Mouse (Mus musculus) macrophage (primary cell): ENCODE data around the gene Kirrel3. TPM values are rescaled to one million over a fixed set of nuclear protein-coding genes. Genes with fewer than 3 reads are reported as not detected.

Experiments
- H3K27ac ChIP-seq: fragments of 350-480 bp; formaldehyde crosslinking; 2 replicates; pipeline ENCODE4 v1.9.0; 2021
- H3K36me3 ChIP-seq: fragments of 350-480 bp; formaldehyde crosslinking; 2 replicates; pipeline ENCODE4 v1.9.0; 2021; ENCODE audit errors: inconsistent target
- H3K4me3 ChIP-seq: fragments of 350-480 bp; formaldehyde crosslinking; 2 replicates; pipeline ENCODE4 v1.9.0; 2021; ENCODE audit errors: inconsistent target
- H3K79me2 ChIP-seq: fragments of 350-480 bp; formaldehyde crosslinking; 2 replicates; pipeline ENCODE4 v1.9.0; 2021; ENCODE audit errors: inconsistent target
- WGBS: methylation state at CpG from one replicate; pipeline ENCODE4 v1.1.7; 2026; ENCODE audit warnings: inconsistent platforms; ENCODE audit not compliant: missing documents; 5-methylcytosine and 5-hydroxymethylcytosine counted together
- polyA plus RNA-seq: library from polyadenylated mRNA; stranded (reverse); fragments of 250-400 nt; gene quantifications from 3 replicates; pipeline ENCODE4 v1.2.4, GENCODE M21; 2018; ENCODE audit warnings: inconsistent platforms

Gene Kirrel3
- polyA plus RNA-seq, 1 experiment from 2014 or later, result not detected

DNA sequence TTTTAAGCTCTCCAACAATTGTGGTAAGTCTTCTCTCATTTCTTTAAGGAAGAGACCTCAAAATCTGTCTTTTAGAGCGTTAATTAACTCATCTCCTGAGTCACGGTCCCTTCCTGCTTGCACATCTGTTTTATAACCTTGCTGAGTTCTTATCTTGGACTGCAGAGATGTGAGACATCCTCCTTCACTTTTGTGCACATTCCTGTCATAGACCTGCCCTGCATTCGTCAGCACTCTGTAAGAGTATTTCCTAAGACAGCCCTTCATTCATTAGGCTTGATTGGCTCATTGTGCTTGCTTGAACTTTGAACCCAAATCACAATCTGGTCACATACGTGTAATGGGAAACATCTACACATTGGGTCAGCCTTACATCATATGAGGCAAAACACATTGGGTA lies 114.6 kb downstream of the Kirrel3 start:
- H3K27ac ChIP-seq, result no peak overlapping the region
- 40% methylated on average over 4 of the region's 4 CpGs for WGBS
- H3K79me2 ChIP-seq, result no peaks in the 10 kb centered on the region
- no peaks in the 10 kb centered on the region for H3K36me3 ChIP-seq
- no peak overlapping the region for H3K4me3 ChIP-seq

DNA sequence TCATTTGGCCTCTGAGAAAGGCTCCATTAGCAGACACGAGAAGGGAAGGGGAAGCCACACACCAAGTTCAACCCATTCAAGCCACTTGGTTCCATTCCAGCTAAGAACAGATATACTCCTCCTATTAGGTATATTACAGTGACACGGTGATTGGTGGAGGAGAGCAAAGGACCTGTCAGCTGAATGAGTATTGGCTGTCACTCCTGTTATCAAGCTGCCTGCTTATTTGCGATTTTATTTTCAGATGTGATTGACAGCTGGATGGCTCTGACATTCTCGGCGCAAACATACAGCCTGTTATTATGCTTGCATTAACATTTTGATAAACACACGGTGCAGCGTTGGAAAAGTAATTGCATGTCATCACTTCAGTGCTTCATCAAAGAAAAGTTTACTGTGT lies 118.1 kb downstream of the Kirrel3 start:
- no peaks in the 10 kb centered on the region for H3K79me2 ChIP-seq
- 85% methylated on average over 7 of the region's 7 CpGs for WGBS
- no peak overlapping the region for H3K27ac ChIP-seq
- H3K36me3 ChIP-seq, result no peaks in the 10 kb centered on the region
- no peak overlapping the region for H3K4me3 ChIP-seq

GRCm38 (mm10) chr9:34604931-34605330 lies 119.2 kb downstream of the Kirrel3 start:
- WGBS, result 82% methylated on average over 4 of the region's 4 CpGs
- Histone ChIP-seq H3K27ac (no peak overlapping the region), H3K36me3 (no peaks in the 10 kb centered on the region), H3K79me2 (no peaks in the 10 kb centered on the region), H3K4me3 (no peak overlapping the region)

DNA sequence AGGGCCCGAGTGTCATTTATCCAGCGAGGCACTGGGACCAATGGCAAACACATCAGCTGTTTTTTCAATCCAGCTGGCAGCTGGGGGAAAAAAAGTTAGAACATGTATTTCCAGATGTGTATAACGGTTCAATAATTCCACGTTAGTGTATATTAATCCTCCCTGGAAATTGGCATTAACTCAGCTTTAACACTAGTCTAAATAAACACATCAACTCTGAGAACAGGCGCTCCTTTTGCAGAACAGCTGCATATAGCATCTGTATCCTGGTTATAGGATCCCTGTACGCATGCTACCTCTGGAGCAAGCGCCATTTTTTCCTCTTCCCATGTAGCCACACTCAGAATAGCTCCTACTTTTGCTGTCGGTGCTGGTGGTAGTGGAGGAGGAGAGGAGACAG lies 119.8 kb downstream of the Kirrel3 start:
- H3K36me3 ChIP-seq, result no peaks in the 10 kb centered on the region
- no peak overlapping the region for H3K27ac ChIP-seq
- no peaks in the 10 kb centered on the region for H3K79me2 ChIP-seq
- WGBS, result 85% methylated on average over 8 of the region's 8 CpGs
- no peak overlapping the region for H3K4me3 ChIP-seq

DNA sequence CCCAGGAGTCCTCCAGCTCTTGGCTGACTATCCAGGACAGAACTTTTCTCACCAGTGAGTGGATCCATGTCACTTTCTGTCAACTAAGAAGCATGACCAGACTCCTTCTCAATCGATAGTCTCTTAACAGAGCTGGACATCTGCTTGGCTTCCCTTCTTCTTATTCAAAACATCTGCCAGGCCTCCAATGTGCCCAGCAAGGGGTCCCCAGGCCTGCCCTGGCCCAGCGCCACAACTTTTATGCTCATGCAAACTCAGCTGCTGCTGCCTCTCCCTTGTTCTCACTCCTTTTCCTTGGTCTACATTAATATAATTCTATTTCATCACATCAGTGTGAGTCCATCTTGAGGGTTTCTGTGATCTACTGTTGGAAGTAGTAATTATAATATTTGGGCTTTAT lies 122.3 kb downstream of the Kirrel3 start:
- no peaks in the 10 kb centered on the region for H3K79me2 ChIP-seq
- no peak overlapping the region for H3K27ac ChIP-seq
- H3K36me3 ChIP-seq, result no peaks in the 10 kb centered on the region
- 81% methylated on average over 2 of the region's 2 CpGs for WGBS
- H3K4me3 ChIP-seq, result no peak overlapping the region

DNA sequence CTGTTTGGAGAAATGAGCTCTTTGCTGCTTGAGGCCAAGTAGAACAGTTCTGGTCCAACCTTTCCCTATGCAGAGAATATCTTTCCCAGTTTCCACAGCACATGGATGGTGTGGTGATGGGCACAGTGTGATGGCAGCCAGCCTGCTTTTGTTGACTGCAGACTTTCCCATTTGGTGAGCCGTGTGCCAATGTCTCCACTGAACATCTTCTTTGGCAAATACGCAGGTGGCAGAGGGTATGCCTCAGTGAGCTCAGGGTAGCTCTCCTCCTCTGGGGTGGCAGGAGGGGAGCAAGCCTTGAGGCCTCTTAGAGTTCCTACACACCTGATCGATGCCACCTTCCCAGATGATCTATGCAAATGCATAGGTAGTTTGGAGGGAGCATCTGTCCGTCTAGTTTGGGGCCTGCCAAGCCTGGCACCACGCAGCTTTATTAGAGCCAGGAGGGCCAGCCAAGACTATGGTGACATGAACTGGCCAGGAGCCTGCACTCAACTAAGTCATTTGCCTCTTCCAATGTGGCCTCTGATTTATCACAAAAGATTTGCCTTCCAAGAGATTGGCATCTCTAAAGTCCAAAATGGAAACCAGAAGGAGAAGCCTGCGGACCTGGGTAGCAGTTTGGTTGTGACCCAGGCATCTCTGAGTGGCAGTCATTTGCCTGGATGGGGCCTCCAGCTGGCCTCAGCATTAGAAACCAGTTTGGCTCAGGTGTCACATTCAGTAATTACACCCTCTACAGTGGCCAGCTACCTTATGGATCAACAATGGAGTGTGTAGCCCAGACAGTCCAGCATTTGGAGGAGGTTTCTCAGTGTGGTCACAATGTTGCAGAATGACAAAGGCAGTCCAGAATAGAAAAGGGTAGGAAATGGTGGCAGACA lies 127.4 kb downstream of the Kirrel3 start:
- Histone ChIP-seq H3K4me3 (no peak overlapping the region), H3K36me3 (no peaks in the 10 kb centered on the region), H3K27ac (no peak overlapping the region), H3K79me2 (no peaks in the 10 kb centered on the region)
- WGBS, result 94% methylated on average over 6 of the region's 6 CpGs

- H3K36me3 ChIP-seq, result no peaks in the 10 kb centered on the region
- no peak overlapping the region for H3K27ac ChIP-seq
- no peaks in the 10 kb centered on the region for H3K79me2 ChIP-seq
- 81% methylated on average over 6 of the region's 6 CpGs for WGBS
- no peak overlapping the region for H3K4me3 ChIP-seq
Measured at GRCm38 (mm10) chr9:34618099-34618498, 132.4 kb downstream of the Kirrel3 start.

DNA sequence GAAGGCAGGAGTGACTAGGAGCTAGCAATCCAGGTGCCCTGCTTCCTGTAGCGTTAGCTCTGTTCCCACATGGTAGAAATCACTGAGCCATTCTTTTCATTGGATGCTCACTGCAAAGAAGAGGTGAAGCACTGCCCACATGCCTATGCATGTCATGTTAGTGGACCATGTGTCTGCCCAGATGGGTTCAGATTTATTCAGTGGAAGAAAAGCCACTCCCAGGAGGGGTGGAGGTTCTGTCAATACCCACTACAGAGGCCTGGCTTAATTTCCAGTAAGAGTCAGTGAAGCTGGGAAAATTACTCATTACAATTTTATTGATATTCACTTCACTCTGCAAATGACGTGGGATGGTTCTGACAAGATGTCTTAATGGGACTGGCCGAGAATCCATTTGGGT lies 134.2 kb downstream of the Kirrel3 start:
- H3K36me3 ChIP-seq, result no peaks in the 10 kb centered on the region
- 89% methylated on average over 3 of the region's 3 CpGs for WGBS
- H3K79me2 ChIP-seq, result no peaks in the 10 kb centered on the region
- H3K27ac ChIP-seq, result no peak overlapping the region
- no peak overlapping the region for H3K4me3 ChIP-seq

GRCm38 (mm10) chr9:34623526-34623925 lies 137.8 kb downstream of the Kirrel3 start:
- WGBS, result 92% methylated on average over 5 of the region's 5 CpGs

GRCm38 (mm10) chr9:34624021-34624420 lies 138.3 kb downstream of the Kirrel3 start:
- H3K36me3 ChIP-seq, result no peaks in the 10 kb centered on the region
- WGBS, result 62% methylated on average over 2 of the region's 2 CpGs
- H3K27ac ChIP-seq, result no peak overlapping the region
- H3K79me2 ChIP-seq, result no peaks in the 10 kb centered on the region
- H3K4me3 ChIP-seq, result no peak overlapping the region

More at GRCm38 (mm10) chr9:34623526-34623925, 137.8 kb downstream of the Kirrel3 start:
- Histone ChIP-seq H3K36me3 (no peaks in the 10 kb centered on the region), H3K27ac (no peak overlapping the region), H3K4me3 (no peak overlapping the region), H3K79me2 (no peaks in the 10 kb centered on the region)

DNA sequence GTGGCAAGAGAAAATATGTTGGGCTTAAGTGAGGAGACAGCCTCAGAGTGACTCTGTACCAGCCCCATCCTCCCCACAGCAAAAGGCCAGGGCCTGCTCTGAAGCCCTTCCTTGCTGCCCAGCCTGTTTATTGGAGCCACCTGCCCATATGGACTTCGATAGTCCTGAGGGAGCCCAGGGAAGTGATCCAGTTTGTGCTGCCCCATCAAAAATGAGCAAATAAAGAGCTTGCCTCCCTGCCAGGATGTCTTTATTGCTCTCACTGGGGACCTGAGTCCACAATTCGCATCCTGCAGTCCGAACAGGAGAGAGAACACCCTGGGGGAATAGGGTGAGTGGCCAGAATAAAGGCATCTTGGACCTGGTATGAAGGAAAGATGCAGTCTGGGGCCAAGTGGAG lies 143.1 kb downstream of the Kirrel3 start:
- Histone ChIP-seq H3K4me3 (no peak overlapping the region), H3K27ac (no peak overlapping the region), H3K36me3 (no peaks in the 10 kb centered on the region), H3K79me2 (no peaks in the 10 kb centered on the region)
- 82% methylated on average over 3 of the region's 3 CpGs for WGBS

- H3K36me3 ChIP-seq, result no peaks in the 10 kb centered on the region
- H3K4me3 ChIP-seq, result no peak overlapping the region
- WGBS, result 81% methylated on average over 6 of the region's 6 CpGs
- H3K27ac ChIP-seq, result no peak overlapping the region
- no peaks in the 10 kb centered on the region for H3K79me2 ChIP-seq
Measured at GRCm38 (mm10) chr9:34635696-34636095, 150.0 kb downstream of the Kirrel3 start.

DNA sequence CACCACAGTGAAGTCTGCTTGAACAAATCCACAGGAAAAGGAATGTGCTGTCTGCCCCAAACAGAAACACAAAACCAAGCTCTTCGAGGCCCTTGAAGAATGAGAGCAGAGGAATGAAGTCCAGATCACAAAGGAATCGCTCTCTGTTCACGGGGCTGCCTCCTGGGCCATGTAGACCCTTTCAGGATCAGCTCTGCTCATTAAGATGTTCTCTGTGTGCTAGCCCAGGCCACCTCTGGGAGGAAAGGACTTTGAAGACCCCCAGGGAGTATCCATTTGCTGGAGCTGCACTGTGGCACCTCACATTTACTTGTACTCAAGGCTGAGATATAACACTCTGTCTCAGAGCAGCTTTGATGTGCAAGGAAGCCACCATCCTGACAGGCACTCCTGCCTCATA lies 158.2 kb downstream of the Kirrel3 start:
- H3K27ac ChIP-seq, result no peak overlapping the region
- H3K79me2 ChIP-seq, result no peaks in the 10 kb centered on the region
- no peaks in the 10 kb centered on the region for H3K36me3 ChIP-seq
- H3K4me3 ChIP-seq, result no peak overlapping the region
- WGBS, result 70% methylated on average over 3 of the region's 3 CpGs

- H3K79me2 ChIP-seq, result no peaks in the 10 kb centered on the region
- H3K36me3 ChIP-seq, result no peaks in the 10 kb centered on the region
- 94% methylated on average over 8 of the region's 8 CpGs for WGBS
- no peak overlapping the region for H3K27ac ChIP-seq
- H3K4me3 ChIP-seq, result no peak overlapping the region
Measured at GRCm38 (mm10) chr9:34644392-34644791, 158.7 kb downstream of the Kirrel3 start.

GRCm38 (mm10) chr9:34646831-34647230 lies 161.1 kb downstream of the Kirrel3 start:
- Histone ChIP-seq H3K27ac (no peak overlapping the region), H3K79me2 (no peaks in the 10 kb centered on the region), H3K4me3 (no peak overlapping the region), H3K36me3 (no peaks in the 10 kb centered on the region)
- 89% methylated on average over 9 of the region's 9 CpGs for WGBS

DNA sequence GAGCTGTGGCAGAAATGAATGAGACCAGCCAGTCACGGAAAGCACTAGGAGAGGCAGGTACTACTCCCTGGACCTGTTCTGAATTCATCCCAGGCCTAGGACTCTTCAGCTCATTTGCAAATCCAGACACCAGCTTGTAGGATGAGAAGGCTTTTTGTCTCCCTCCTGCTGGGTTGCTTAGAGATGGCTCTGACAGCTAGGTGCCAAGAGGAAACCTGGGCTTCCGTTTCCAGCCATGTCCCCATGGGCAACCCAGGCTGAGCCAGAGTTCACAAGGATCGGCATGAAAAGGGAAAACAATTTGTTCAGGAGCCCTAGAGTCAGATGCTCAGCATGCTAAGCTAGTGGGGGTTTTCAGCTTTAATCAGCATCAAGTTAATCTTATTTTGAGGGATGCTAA lies 166.6 kb downstream of the Kirrel3 start:
- Histone ChIP-seq H3K36me3 (no peaks in the 10 kb centered on the region), H3K27ac (no peak overlapping the region), H3K79me2 (no peaks in the 10 kb centered on the region), H3K4me3 (no peak overlapping the region)
- 65% methylated on average over 3 of the region's 3 CpGs for WGBS
